Mouse (Mus musculus) heart, adult 2 months (tissue): Measurements from ENCODE around the gene Hint1.

Experiments used
- CTCF ChIP-seq: fragments of 200-600 bp; IDR thresholded peaks from 2 replicates; pipeline ENCODE4 v1.8.1; 2022; ENCODE audit warnings: antibody characterized with exemption, mild to moderate bottlenecking, moderate library complexity
- EP300 ChIP-seq: fragments of 200-500 bp; IDR thresholded peaks from 2 replicates; pipeline ENCODE4 v1.6.1; 2011; ENCODE audit warnings: low read depth, low read length, control low read depth; ENCODE audit not compliant: insufficient read depth
- POLR2A ChIP-seq: fragments of 200-500 bp; IDR thresholded peaks from 2 replicates; pipeline ENCODE4 v1.6.1; 2011; ENCODE audit warnings: mild to moderate bottlenecking, low read depth, low read length, control low read depth; ENCODE audit not compliant: insufficient read depth

DNA sequence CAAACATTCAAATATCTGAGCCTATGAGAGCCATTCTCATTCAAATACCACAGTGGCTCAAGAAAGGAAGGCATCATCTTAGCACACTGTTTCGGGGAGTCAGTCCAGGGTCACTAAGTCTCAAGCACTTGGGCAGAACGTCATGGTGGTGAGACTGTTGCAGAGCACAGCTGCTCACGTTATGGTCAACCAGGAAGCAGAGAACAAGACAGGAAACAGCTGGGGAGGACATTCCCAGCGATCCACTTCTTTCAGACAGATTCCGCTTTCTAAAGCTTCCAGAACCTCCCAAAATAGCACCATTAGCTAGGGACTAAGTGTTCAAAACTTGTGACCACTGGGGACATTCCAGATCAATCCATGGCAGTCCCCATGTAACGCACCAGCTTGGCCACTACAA, 21.7 kb downstream of the Hint1 start:
- TF ChIP-seq POLR2A (no peak), CTCF (no peak), EP300 (0 out of 2 replicates have a peak, but pooled peaks have one; percentile 27)
